Mouse (Mus musculus): ENCODE data around the gene Lmna. TPM values are rescaled to one million over a fixed set of nuclear protein-coding genes. Genes with fewer than 3 reads are reported as not detected.

The Lmna gene
- polyA plus RNA-seq, 1 experiment: 353 TPM

GRCm38 (mm10) chr3:88458778-88459219 lies 51.0 kb downstream of the Lmna start:
- no peak overlapping the region for H3K4me3 ChIP-seq (ENCODE audit: low read depth, low read length)
- peaks cover 17% of the 10 kb centered on the region; the same call in 1 of the 2 replicates for H3K4me1 ChIP-seq (ENCODE audit: control insufficient read depth, insufficient read depth, insufficient read length, low read length)
- peaks cover 7% of the 10 kb centered on the region for H3K36me3 ChIP-seq (ENCODE audit: control insufficient read depth, insufficient read depth, low read length)
- no peak overlapping the region for H3K27ac ChIP-seq (ENCODE audit: insufficient read depth, low read depth, low read length)
- no peaks in the 10 kb centered on the region for H3K27me3 ChIP-seq (ENCODE audit: control insufficient read depth, insufficient read depth, low read length)
- TF ChIP-seq POLR2A (IDR thresholded peaks at IDR 0.05; ENCODE audit: low read depth, low read length) (no peak), CTCF (IDR thresholded peaks at IDR 0.05; ENCODE audit: extremely low read depth, insufficient read length, insufficient replicate concordance, low read depth, low read length) (no peak)
- WGBS: 16% methylated on average over 14 of the region's 14 CpGs

- H3K27ac ChIP-seq (ENCODE audit: insufficient read depth, low read depth, low read length): peak overlapping the region; percentile 98
Measured at GRCm38 (mm10) chr3:88456746-88457532, 52.8 kb downstream of the Lmna start.

GRCm38 (mm10) chr3:88456313-88456712 lies 53.4 kb downstream of the Lmna start:
- Histone ChIP-seq H3K27ac (ENCODE audit: insufficient read depth, low read depth, low read length) (peak overlapping the region; percentile 98), H3K27me3 (ENCODE audit: control insufficient read depth, insufficient read depth, low read length) (no peaks in the 10 kb centered on the region), H3K36me3 (ENCODE audit: control insufficient read depth, insufficient read depth, low read length) (peaks cover 26% of the 10 kb centered on the region), H3K4me3 (ENCODE audit: low read depth, low read length) (no peak overlapping the region; the same call in 1 of the 2 replicates), H3K4me1 (ENCODE audit: control insufficient read depth, insufficient read depth, insufficient read length, low read length) (peaks cover 32% of the 10 kb centered on the region)
- peak; percentile 27; the same call in 1 of the 2 replicates for TF ChIP-seq POLR2A (IDR thresholded peaks at IDR 0.05; ENCODE audit: low read depth, low read length)
- no peak for TF ChIP-seq CTCF (IDR thresholded peaks at IDR 0.05; ENCODE audit: extremely low read depth, insufficient read length, insufficient replicate concordance, low read depth, low read length)
- 25% methylated on average over 8 of the region's 8 CpGs for WGBS

More at GRCm38 (mm10) chr3:88456746-88457532, 52.8 kb downstream of the Lmna start:
- Histone ChIP-seq H3K4me3 (ENCODE audit: low read depth, low read length) (no peak overlapping the region), H3K27me3 (ENCODE audit: control insufficient read depth, insufficient read depth, low read length) (no peaks in the 10 kb centered on the region), H3K4me1 (ENCODE audit: control insufficient read depth, insufficient read depth, insufficient read length, low read length) (peaks cover 29% of the 10 kb centered on the region), H3K36me3 (ENCODE audit: control insufficient read depth, insufficient read depth, low read length) (peaks cover 20% of the 10 kb centered on the region)
- WGBS: 63% methylated on average over 7 of the region's 7 CpGs
- TF ChIP-seq CTCF (IDR thresholded peaks at IDR 0.05; ENCODE audit: extremely low read depth, insufficient read length, insufficient replicate concordance, low read depth, low read length) (no peak), POLR2A (IDR thresholded peaks at IDR 0.05; ENCODE audit: low read depth, low read length) (no peak)

- H3K27ac ChIP-seq (ENCODE audit: insufficient read depth, low read depth, low read length): peak overlapping the region; percentile 98
- H3K4me1 ChIP-seq (ENCODE audit: control insufficient read depth, insufficient read depth, insufficient read length, low read length): peaks cover 38% of the 10 kb centered on the region
- WGBS: 25% methylated on average over 18 of the region's 18 CpGs
- TF ChIP-seq POLR2A (IDR thresholded peaks at IDR 0.05; ENCODE audit: low read depth, low read length) (peak; percentile 24; the same call in 1 of the 2 replicates), CTCF (IDR thresholded peaks at IDR 0.05; ENCODE audit: extremely low read depth, insufficient read length, insufficient replicate concordance, low read depth, low read length) (no peak)
- H3K27me3 ChIP-seq (ENCODE audit: control insufficient read depth, insufficient read depth, low read length): no peaks in the 10 kb centered on the region
- peaks cover 32% of the 10 kb centered on the region for H3K36me3 ChIP-seq (ENCODE audit: control insufficient read depth, insufficient read depth, low read length)
- peak overlapping the region; percentile 73 for H3K4me3 ChIP-seq (ENCODE audit: low read depth, low read length)
Measured at GRCm38 (mm10) chr3:88455588-88456264, 54.0 kb downstream of the Lmna start.

GRCm38 (mm10) chr3:88454762-88455587 lies 54.8 kb downstream of the Lmna start:
- WGBS: 23% methylated on average over 9 of the region's 9 CpGs
- H3K4me3 ChIP-seq (ENCODE audit: low read depth, low read length): peak overlapping the region; percentile 73
- H3K27ac ChIP-seq (ENCODE audit: insufficient read depth, low read depth, low read length): peak overlapping the region; percentile 98
- H3K4me1 ChIP-seq (ENCODE audit: control insufficient read depth, insufficient read depth, insufficient read length, low read length): peaks cover 39% of the 10 kb centered on the region
- H3K36me3 ChIP-seq (ENCODE audit: control insufficient read depth, insufficient read depth, low read length): peaks cover 39% of the 10 kb centered on the region
- TF ChIP-seq POLR2A (IDR thresholded peaks at IDR 0.05; ENCODE audit: low read depth, low read length): no peak
- TF ChIP-seq CTCF (IDR thresholded peaks at IDR 0.05; ENCODE audit: extremely low read depth, insufficient read length, insufficient replicate concordance, low read depth, low read length): no peak
- no peaks in the 10 kb centered on the region for H3K27me3 ChIP-seq (ENCODE audit: control insufficient read depth, insufficient read depth, low read length)

- Histone ChIP-seq H3K27me3 (ENCODE audit: control insufficient read depth, insufficient read depth, low read length) (no peaks in the 10 kb centered on the region), H3K36me3 (ENCODE audit: control insufficient read depth, insufficient read depth, low read length) (peaks cover 47% of the 10 kb centered on the region), H3K4me1 (ENCODE audit: control insufficient read depth, insufficient read depth, insufficient read length, low read length) (peaks cover 45% of the 10 kb centered on the region), H3K27ac (ENCODE audit: insufficient read depth, low read depth, low read length) (0 out of 2 replicates have a peak overlapping the region, but pooled peaks have one; percentile 98), H3K4me3 (ENCODE audit: low read depth, low read length) (peak overlapping the region; percentile 73)
- TF ChIP-seq POLR2A (IDR thresholded peaks at IDR 0.05; ENCODE audit: low read depth, low read length) (no peak), CTCF (IDR thresholded peaks at IDR 0.05; ENCODE audit: extremely low read depth, insufficient read length, insufficient replicate concordance, low read depth, low read length) (no peak)
- WGBS: 70% methylated on average over 8 of the region's 8 CpGs
Measured at GRCm38 (mm10) chr3:88453986-88454385, 55.8 kb downstream of the Lmna start.

Measured in small intestine, adult 2 months (tissue).